Mouse (Mus musculus) CD4-positive, CD25-positive, alpha-beta regulatory T cell, adult 2 months (primary cell): ENCODE results near the gene Galp.
A peak's percentile ranks its signal among the peaks of the same experiment; 100 is the strongest.
"Not testable (repeated sequence)": the region's sequence is repeated elsewhere in the genome, so short reads cannot be mapped to it uniquely, and the experiment has no call there.

ENCODE experiments used
- DNase-seq: peaks from one replicate; pipeline ENCODE4 v3.0.0-alpha.2; 2012; ENCODE audit warnings: low read depth, low spot score

Gene Galp

GRCm38 (mm10) chr7:6174365-6174987, 22.4 kb upstream of the Galp start:
- not testable (repeated sequence) for DNase-seq

GRCm38 (mm10) chr7:6179013-6179412, 17.9 kb upstream of the Galp start:
- DNase-seq, result no peak

DNA sequence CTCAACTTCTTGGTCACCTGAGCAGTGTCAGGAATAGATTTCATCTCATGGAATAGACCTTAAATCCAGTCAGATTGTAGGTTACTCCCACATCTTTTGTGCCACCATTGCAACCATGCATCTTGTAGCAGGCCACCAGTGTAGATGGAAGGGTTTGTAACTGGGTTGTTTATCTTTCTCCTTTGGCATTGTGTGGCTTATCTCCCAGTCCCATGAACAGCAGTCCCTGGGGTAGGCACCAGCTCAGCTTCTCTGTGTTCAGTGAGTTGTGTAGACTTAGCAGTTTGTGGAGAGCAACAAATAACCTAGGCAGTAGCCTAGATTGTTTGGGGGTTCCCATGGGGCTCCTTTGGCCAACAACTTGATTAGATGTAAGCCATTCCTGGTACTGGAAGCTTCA, 14.0 kb upstream of the Galp start:
- DNase-seq, result no peak

DNA sequence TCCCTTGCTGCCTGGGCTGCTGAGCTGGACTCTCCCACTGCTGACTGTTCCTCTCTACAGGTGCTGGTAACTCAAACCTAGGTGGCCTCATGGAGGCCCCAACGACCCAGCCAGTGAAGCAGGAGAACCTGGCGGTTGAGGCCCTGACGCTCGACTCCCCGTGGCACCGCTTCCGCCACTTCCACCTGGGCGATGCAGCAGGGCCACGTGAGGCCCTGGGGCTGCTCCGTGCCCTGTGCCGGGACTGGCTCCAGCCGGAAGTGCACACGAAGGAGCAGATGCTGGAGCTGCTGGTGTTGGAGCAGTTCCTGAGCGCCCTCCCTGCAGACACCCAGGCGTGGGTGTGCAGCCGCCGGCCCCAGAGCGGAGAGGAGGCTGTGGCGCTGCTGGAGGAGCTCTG, 13.1 kb upstream of the Galp start:
- no peak for DNase-seq

DNA sequence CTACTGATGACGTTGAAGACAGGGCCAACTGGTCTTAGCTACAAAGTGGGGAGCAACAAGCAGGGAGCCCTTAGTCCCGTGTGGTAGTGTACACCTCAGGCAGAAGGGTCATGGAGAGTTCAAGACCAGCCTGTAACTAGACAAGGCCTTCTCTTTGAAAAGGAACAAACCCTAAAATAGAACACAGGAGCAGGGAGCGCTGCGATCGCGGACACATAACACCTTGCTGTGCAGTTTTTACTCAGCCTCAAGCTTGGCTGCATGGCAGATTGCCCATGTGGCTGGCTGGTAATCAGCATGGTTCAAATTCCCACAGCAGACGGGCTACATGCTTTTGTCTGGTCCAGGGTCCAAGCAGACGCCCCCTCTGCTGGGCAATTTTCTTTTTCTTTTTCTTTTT, 12.4 kb upstream of the Galp start:
- no peak for DNase-seq

- no peak for DNase-seq
These were observed 11.5 kb upstream of the Galp start for GRCm38 (mm10) chr7:6185391-6185790.

GRCm38 (mm10) chr7:6186176-6186575, 10.7 kb upstream of the Galp start:
- no peak for DNase-seq

DNA sequence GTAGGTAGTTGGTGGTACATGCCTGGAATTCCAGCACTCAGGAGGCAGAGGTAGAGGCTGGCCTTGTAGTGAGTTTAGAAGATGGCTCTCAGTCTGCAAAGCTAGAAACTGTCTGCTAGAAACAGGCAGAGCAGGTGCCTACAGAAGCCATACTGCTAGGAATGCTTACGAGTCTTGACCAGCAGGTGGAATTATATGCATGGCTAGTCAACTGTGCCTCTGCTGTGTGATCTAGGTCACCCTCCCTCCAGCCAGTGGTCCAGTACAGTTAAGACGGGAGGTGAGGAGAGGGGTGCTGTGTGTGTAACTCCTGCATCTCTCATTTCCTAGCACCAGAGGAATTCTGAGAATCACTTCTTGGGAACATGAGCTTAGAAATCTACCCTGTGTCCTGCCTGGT, 10.1 kb upstream of the Galp start:
- no peak for DNase-seq

DNA sequence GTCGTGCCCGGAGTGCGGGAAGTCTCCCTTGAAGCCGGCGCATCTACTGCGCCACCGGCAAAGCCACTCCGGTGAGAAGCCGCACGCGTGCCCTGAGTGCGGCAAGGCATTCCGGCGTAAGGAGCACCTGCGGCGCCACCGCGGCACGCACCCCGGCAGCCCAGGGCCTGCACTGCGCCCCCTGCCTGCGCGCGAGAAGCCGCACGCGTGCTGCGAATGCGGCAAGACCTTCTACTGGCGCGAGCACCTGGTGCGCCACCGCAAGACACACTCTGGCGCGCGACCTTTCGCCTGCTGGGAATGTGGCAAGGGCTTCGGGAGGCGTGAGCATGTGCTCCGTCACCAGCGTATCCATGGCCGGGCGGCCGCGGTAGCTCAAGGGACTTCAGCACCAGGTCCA, 7.3 kb upstream of the Galp start:
- no peak for DNase-seq

DNA sequence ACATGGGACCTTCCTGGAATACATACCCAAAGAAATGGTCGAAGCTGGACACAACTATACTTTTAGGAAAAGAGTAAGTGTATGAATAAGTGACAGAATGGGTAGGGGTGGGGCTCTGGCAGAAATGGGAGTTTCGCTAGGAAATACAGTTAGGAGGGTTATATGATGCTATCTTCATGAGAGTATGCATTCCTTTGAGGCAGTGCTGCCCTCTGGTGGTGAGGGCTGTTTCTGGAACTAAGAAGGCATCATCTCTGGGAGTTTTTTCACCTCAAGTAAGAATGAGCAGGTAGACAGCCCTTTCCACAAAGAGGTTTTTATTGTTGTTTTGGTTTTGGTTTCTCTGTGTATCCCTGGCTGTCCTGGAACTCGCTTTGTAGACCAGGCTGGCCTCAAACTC, 5.5 kb upstream of the Galp start:
- DNase-seq, result peak; percentile 88

DNA sequence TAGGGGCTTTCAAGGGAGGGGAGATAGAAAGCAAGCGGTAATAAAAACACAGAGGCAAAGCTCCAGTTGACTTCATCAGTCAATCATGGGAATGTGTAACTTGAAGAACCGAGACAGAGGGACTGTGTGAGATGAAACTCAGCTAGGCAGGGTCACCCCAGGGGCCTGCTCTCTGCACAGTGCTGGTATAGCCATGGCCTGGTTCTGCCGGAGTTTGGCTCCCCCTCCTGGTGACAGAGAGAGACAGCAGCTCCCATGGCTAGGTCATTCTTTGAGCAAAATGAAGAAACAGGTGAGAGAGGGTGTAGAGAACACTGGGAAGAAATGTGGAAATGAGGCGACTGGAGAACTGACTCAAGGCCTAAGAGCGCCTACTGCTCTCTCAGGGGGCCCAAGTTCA, 2.8 kb upstream of the Galp start:
- DNase-seq, result peak; percentile 80

DNA sequence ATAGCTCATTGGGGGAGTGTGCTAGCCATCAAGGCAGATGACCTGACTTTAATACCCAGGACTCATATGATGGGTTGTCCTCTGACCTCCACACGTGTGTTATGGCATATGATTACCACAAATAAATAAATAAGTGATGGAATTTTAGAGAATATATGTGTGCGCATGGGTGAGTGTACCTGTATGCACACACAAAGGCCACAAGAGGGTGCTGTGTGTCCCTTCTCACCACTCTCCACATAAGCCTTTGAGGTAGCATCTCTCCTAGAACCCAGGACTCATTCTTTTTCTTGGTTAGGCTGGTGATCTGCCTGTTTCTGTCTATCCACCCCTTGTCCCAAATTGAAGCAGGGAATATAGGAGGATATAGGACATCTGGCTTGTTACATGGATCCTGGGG, 1.1 kb upstream of the Galp start:
- DNase-seq, result peak; percentile 22

DNA sequence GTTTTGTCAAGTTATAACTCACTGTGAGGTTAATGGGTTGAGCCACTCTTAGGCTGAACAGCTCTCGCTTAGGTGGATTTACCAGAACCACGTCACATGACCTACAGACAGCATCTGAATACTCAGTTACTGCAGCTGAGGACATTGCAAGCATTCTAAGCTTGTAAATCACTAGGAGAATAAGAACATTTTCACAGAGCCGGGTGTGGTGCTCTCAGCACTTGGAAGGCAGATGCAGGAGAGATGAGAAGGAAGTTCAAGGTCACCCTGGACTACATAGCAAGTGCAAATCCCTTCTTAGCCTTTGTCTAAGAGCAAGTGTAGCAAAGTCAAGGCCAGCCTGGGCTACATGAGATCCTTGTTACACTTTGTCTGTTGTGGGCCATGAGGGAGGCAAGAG, 7.3 kb downstream of the Galp start:
- DNase-seq, result no peak

GRCm38 (mm10) chr7:6213144-6213543, 16.3 kb downstream of the Galp start:
- peak; percentile 66 for DNase-seq

- DNase-seq, result not testable (repeated sequence)
These were observed 17.8 kb downstream of the Galp start for GRCm38 (mm10) chr7:6214691-6215090.

DNA sequence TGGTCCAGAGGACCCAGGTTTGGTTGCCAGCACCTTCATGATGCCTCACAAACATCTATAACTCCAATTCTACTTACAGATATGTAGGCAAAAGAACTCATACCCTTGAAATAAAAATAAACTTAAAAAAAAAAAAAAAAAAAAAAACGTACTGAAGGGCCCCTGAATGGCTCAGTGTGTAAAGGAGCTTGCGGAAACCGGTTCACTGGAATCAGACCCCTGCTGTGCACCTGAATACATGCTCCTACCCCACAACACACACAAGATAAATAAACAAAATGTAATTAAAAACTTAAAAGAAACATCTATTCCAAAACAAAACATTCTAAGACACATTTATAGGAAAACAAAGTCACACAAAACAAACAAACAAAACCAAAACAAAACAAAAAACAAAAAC, 23.3 kb downstream of the Galp start:
- no peak for DNase-seq

- no peak for DNase-seq
These were observed 25.1 kb downstream of the Galp start, which contains the start of gene Zscan5b for GRCm38 (mm10) chr7:6221978-6222377. Zscan5b (plus strand) TSS chr7:6222278.

DNA sequence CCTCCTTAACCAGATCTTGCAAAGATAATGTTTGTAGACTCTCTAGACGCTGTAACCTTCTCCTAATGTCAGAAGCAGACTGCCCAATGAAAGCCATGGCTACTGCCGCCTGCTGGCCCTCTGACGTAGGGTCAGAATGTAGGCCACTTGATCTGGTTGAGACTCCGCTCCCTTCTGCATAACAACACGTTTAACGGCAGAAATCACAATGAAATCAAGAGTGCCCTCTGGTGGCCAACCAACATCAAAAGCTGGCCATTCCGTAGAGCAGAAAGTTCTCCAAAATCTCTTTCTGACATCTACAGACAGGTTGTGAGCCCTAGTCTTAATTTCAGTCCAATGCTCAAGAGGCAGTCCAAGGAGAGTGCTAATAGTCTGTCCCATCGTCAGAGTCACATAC, 31.6 kb downstream of the Galp start:
- peak; percentile 4 for DNase-seq

DNA sequence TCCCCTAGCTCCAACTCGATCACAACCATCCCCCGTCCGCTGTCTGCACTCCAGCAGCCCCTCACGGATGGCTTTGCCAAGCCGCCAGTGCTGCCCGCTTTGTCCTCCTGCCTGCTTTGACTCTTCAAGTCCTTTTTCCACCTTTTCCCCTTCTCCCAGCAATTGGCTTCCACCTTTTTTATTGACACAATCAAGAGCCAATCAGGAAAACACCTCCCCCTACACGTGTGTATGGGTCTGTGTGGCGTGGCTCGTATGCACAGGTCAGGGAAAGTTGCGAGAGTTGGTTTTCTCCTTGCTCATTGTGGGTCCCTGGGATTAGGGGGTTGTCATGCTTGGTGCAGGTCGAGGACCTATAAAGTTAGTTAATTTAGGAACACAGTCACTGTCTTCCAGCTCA, 42.9 kb downstream of the Galp start:
- no peak for DNase-seq

DNA sequence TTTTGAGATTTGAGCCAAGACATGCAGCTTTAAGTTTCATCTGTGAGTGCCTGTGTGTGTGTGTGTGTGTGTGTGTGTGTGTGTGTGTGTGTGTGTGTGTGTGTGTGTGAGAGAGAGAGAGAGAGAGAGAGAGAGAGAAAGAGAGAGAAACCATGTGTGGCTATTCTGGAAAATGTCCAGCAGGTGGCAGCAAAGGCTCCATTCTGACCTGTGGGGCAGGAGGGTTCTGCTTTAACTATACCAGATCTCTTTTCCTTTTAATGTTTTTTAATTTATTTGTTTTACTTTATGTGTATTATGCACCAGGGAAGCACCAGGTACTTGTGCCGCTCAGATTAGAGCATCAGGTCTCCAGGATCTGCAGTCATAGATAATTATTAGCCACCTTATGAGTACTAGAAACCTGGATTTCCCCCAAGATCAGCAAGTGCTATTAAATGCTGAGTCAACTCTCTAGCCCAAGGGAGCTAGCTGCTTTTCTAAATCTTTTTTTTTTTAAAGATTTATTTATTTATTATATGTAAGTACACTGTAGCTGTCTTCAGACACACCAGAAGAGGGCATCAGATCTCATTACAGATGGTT, 44.0 kb downstream of the Galp start:
- peak; percentile 80 for DNase-seq

DNA sequence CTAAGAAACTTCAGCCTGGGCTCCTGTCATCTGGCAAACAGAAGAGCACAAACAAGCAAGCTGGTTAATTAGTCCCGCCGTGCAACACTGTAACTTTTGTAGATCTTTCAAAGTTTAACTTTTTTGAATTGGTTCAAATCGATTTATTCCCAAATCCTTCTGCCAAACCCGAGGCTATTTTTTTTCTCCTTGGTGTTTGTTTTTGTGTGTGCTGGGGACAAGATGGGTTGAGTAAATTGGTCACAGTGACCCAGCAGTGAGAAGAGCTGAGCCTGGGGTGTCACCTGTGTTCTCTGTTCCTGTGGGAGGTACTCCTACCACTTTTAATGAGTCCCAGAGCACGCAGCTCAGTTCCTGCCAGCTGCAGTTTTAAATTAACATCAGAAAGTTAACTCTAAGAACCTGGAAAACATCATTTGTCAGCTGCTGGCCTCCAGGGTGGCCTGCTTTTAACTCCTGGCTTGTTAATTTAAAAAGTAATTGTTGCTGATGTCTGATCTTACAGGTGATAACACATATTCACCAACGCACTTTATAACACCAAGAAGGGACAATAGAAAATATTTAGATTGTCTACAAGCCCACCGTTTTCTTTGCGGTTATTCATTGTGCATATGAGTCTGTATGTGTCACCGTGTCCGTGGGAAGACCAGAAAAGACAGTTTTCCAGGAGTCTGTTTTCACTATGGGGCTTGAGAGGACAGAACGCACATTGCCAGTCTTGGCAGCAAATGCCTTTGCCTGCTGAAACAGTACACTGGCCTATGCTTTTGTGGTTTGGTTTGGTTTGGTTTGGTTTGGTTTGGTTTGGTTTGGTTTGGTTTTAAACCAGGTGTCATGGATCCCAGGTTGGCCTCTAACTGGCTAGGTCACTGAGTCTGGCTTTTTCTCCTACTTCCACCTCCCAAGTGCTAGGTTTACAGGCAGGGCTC, 47.7 kb downstream of the Galp start:
- no peak for DNase-seq

GRCm38 (mm10) chr7:6252410-6252809, 55.5 kb downstream of the Galp start, which contains the start of gene Epp13:
Epp13 (plus strand) TSS chr7:6252710.
- DNase-seq, result no peak

- no peak for DNase-seq
These were observed 57.6 kb downstream of the Galp start for GRCm38 (mm10) chr7:6254451-6254850.
